Mouse (Mus musculus): ENCODE data around the gene Olfr340. TPM values are rescaled to one million over a fixed set of nuclear protein-coding genes. Genes with fewer than 3 reads are reported as not detected.
"Not testable (repeated sequence)": the region's sequence is repeated elsewhere in the genome, so short reads cannot be mapped to it uniquely, and the experiment has no call there.

The Olfr340 gene
- not detected in 2 replicates for polyA plus RNA-seq (2014; fragmentation: Nextera tagmentation; extraction: Ambion mirVana)

DNA sequence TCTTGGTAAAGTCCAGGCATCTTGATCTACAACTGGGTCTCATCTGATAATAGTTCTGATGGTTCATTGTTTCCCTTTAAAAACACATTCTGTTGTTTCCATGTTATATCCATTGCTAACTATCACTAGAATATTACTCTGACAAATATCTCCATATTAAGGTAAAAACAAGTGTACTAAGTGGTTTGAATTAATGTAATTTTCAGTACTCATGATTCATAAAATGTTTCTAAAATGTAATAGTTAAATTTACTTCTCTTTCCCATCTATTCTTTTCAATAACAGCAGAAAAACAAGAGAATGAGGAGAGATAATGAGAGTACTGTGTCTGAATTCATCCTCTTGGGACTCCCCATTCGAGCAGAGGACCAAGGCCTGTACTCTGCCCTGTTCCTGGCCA lies at the start of gene Olfr340:
TSS of gene Olfr340 (plus strand) at position 301 of the 400 bp plus-strand sequence.
- WGBS: 79% methylated on average over 1 of the region's 1 CpGs
- ATAC-seq (ENCODE audit: low FRiP score, low TSS enrichment): no peak

GRCm38 (mm10) chr2:36415174-36415573 lies 37.2 kb upstream of the Olfr340 start:
- ATAC-seq (ENCODE audit: low FRiP score, low TSS enrichment); H3K4me2 ChIP-seq (ENCODE audit: low read length): not testable (repeated sequence)
- WGBS: 86% methylated on average over 3 of the region's 3 CpGs

More for the DNA sequence above, at the start of gene Olfr340:
- no peak within 1 kb of the TSS for H3K4me2 ChIP-seq (ENCODE audit: low read length)
- DNase-seq: no peak
- no peak within 1 kb of the TSS for H3K9ac ChIP-seq (replicated peaks; ENCODE audit: low read length)
- H3K27ac ChIP-seq (replicated peaks; ENCODE audit: low read depth, low read length): no peak within 1 kb of the TSS
- peaks cover 5% of the 10 kb centered on the region; the same call in 1 of the 2 replicates for H3K9me3 ChIP-seq (ENCODE audit: control insufficient read depth, low read length)
- H3K4me1 ChIP-seq (ENCODE audit: control insufficient read depth, insufficient read depth, low read length): no peaks in the 10 kb centered on the region
- H3K4me3 ChIP-seq (replicated peaks; ENCODE audit: low read depth, low read length): no peak within 1 kb of the TSS
- H3K27me3 ChIP-seq (ENCODE audit: control insufficient read depth, insufficient read depth, low read length): no peaks in the 10 kb centered on the region
- H3K36me3 ChIP-seq (ENCODE audit: control insufficient read depth, insufficient read depth, low read length): no peaks in the 10 kb centered on the region

GRCm38 (mm10) chr2:36415591-36415990 lies 36.8 kb upstream of the Olfr340 start:
- not testable (repeated sequence) for H3K4me2 ChIP-seq (ENCODE audit: low read length); H3K4me3 ChIP-seq (replicated peaks; ENCODE audit: low read depth, low read length); H3K9ac ChIP-seq (replicated peaks; ENCODE audit: low read length); H3K9me3 ChIP-seq (ENCODE audit: control insufficient read depth, low read length); H3K36me3 ChIP-seq (ENCODE audit: control insufficient read depth, insufficient read depth, low read length); H3K4me1 ChIP-seq (ENCODE audit: control insufficient read depth, insufficient read depth, low read length); H3K27me3 ChIP-seq (ENCODE audit: control insufficient read depth, insufficient read depth, low read length); ATAC-seq (ENCODE audit: low FRiP score, low TSS enrichment); H3K27ac ChIP-seq (replicated peaks; ENCODE audit: low read depth, low read length); DNase-seq
- WGBS: 87% methylated on average over 7 of the region's 7 CpGs

More at GRCm38 (mm10) chr2:36415174-36415573, 37.2 kb upstream of the Olfr340 start:
- not testable (repeated sequence) for H3K27ac ChIP-seq (replicated peaks; ENCODE audit: low read depth, low read length); DNase-seq; H3K27me3 ChIP-seq (ENCODE audit: control insufficient read depth, insufficient read depth, low read length); H3K4me1 ChIP-seq (ENCODE audit: control insufficient read depth, insufficient read depth, low read length); H3K9ac ChIP-seq (replicated peaks; ENCODE audit: low read length); H3K4me3 ChIP-seq (replicated peaks; ENCODE audit: low read depth, low read length); H3K36me3 ChIP-seq (ENCODE audit: control insufficient read depth, insufficient read depth, low read length); H3K9me3 ChIP-seq (ENCODE audit: control insufficient read depth, low read length)

DNA sequence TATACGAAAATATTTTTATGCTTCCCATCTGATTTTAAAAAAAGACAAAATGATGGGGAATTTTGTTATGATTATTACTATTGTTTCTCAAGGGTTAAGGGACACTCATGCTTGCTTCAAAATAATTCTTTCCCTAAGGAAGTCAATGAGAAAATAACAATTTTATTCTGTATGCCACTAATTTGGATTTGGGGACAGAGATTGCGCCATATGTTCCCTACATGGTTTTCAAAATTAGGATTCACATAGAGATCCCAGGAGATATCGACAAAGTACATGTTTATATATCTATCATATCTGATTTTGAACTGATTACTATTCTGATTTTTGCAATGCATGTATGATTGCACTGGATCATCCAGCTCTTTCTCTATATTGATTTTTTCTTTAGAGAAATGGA lies 33.7 kb upstream of the Olfr340 start, which contains the start of gene Olfr339:
TSS of gene Olfr339 (plus strand) at position 301 of the 400 bp plus-strand sequence.
- no peak within 1 kb of the TSS for H3K4me3 ChIP-seq (replicated peaks; ENCODE audit: low read depth, low read length)
- no peaks in the 10 kb centered on the region for H3K27me3 ChIP-seq (ENCODE audit: control insufficient read depth, insufficient read depth, low read length)
- WGBS: 89% methylated on average over 3 of the region's 3 CpGs
- no peak within 1 kb of the TSS for H3K9ac ChIP-seq (replicated peaks; ENCODE audit: low read length)
- ATAC-seq (ENCODE audit: low FRiP score, low TSS enrichment) (no peak), DNase-seq (no peak)
- H3K27ac ChIP-seq (replicated peaks; ENCODE audit: low read depth, low read length): no peak within 1 kb of the TSS
- no peak within 1 kb of the TSS for H3K4me2 ChIP-seq (ENCODE audit: low read length)
- H3K36me3 ChIP-seq (ENCODE audit: control insufficient read depth, insufficient read depth, low read length): no peaks in the 10 kb centered on the region
- peaks cover 6% of the 10 kb centered on the region; the same call in 1 of the 2 replicates for H3K9me3 ChIP-seq (ENCODE audit: control insufficient read depth, low read length)
- H3K4me1 ChIP-seq (ENCODE audit: control insufficient read depth, insufficient read depth, low read length): no peaks in the 10 kb centered on the region

DNA sequence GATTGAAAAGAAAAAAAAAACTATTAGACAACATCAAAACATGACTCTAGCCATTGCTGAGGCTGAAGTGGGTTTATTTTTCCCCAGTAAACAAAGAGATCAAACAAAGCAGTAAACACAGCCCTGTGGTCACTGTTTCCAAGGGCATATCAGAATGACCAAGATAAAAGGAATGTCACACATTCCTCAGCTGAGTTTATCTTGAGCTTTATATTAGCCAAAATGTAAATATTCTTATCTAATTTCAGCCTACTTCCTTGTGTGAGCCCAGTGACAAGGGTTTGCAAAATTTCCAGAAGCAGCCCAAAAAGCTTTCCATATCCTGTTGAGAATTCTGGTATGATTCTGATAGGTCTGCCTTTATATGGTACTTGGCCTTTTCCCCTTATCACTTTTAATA lies 21.2 kb downstream of the Olfr340 start:
- Histone ChIP-seq H3K36me3 (ENCODE audit: control insufficient read depth, insufficient read depth, low read length) (no peaks in the 10 kb centered on the region), H3K27ac (replicated peaks; ENCODE audit: low read depth, low read length) (no peak overlapping the region), H3K27me3 (ENCODE audit: control insufficient read depth, insufficient read depth, low read length) (no peaks in the 10 kb centered on the region), H3K4me3 (replicated peaks; ENCODE audit: low read depth, low read length) (no peak overlapping the region), H3K9me3 (ENCODE audit: control insufficient read depth, low read length) (peaks cover 16% of the 10 kb centered on the region), H3K9ac (replicated peaks; ENCODE audit: low read length) (no peak overlapping the region), H3K4me1 (ENCODE audit: control insufficient read depth, insufficient read depth, low read length) (no peaks in the 10 kb centered on the region), H3K4me2 (ENCODE audit: low read length) (no peak overlapping the region)
- no peak for ATAC-seq (ENCODE audit: low FRiP score, low TSS enrichment)
- no peak for DNase-seq

- H3K27me3 ChIP-seq (ENCODE audit: control insufficient read depth, insufficient read depth, low read length): no peaks in the 10 kb centered on the region
- no peak for DNase-seq
- no peak for ATAC-seq (ENCODE audit: low FRiP score, low TSS enrichment)
- no peak within 1 kb of the TSS for H3K9ac ChIP-seq (replicated peaks; ENCODE audit: low read length)
- peaks cover 11% of the 10 kb centered on the region for H3K9me3 ChIP-seq (ENCODE audit: control insufficient read depth, low read length)
- H3K4me1 ChIP-seq (ENCODE audit: control insufficient read depth, insufficient read depth, low read length): no peaks in the 10 kb centered on the region
- H3K36me3 ChIP-seq (ENCODE audit: control insufficient read depth, insufficient read depth, low read length): no peaks in the 10 kb centered on the region
- no peak within 1 kb of the TSS for H3K27ac ChIP-seq (replicated peaks; ENCODE audit: low read depth, low read length)
- no peak within 1 kb of the TSS for H3K4me3 ChIP-seq (replicated peaks; ENCODE audit: low read depth, low read length)
- H3K4me2 ChIP-seq (ENCODE audit: low read length): no peak within 1 kb of the TSS
These were observed 30.0 kb downstream of the Olfr340 start, which contains the start of gene Olfr341 for GRCm38 (mm10) chr2:36482368-36482767. Gene Olfr341 (minus strand): TSS chr2:36482468.

Other genes starting within 250 kb of the Olfr340 start
- gene Ptgs1, start 222.2 kb upstream of the Olfr340 start, polyA plus RNA-seq (2014; fragmentation: Nextera tagmentation; extraction: Ambion mirVana): 2.2 and 4.3 TPM in 2 replicates
- gene Olfr338, start 79.1 kb upstream of the Olfr340 start, polyA plus RNA-seq (2014; fragmentation: Nextera tagmentation; extraction: Ambion mirVana): not detected in 2 replicates
- not detected in 2 replicates for gene Olfr339, start 33.6 kb upstream of the Olfr340 start, polyA plus RNA-seq (2014; fragmentation: Nextera tagmentation; extraction: Ambion mirVana)
- not detected in 2 replicates for gene Olfr341, start 29.9 kb downstream of the Olfr340 start, polyA plus RNA-seq (2014; fragmentation: Nextera tagmentation; extraction: Ambion mirVana)
- not detected in 2 replicates for gene Olfr342, start 72.4 kb downstream of the Olfr340 start, polyA plus RNA-seq (2014; fragmentation: Nextera tagmentation; extraction: Ambion mirVana)
- gene Olfr344, start 114.1 kb downstream of the Olfr340 start, polyA plus RNA-seq (2014; fragmentation: Nextera tagmentation; extraction: Ambion mirVana): not detected in 2 replicates
- gene Olfr345, start 187.5 kb downstream of the Olfr340 start, polyA plus RNA-seq (2014; fragmentation: Nextera tagmentation; extraction: Ambion mirVana): not detected in 2 replicates
- not detected in 2 replicates for gene Olfr346, start 233.2 kb downstream of the Olfr340 start, polyA plus RNA-seq (2014; fragmentation: Nextera tagmentation; extraction: Ambion mirVana)

All from midbrain, embryonic 14.5 days (tissue).